Mouse (Mus musculus): Measurements from ENCODE around the gene Tmem254a. TPM values are rescaled to one million over a fixed set of nuclear protein-coding genes. Genes with fewer than 3 reads are reported as not detected.
"Not testable (repeated sequence)": the region's sequence is repeated elsewhere in the genome, so short reads cannot be mapped to it uniquely, and the experiment has no call there.

The Tmem254a gene
- polyA plus RNA-seq, 1 experiment from 2014 or later: 2.6 TPM

GRCm38 (mm10) chr14:25885886-25886285, 41.6 kb downstream of the Tmem254a start:
- not testable (repeated sequence) for H3K36me3 ChIP-seq; ATAC-seq; H3K27ac ChIP-seq; H3K9ac ChIP-seq (replicated peaks); H3K27me3 ChIP-seq; H3K4me2 ChIP-seq (replicated peaks); H3K4me1 ChIP-seq (replicated peaks); H3K4me3 ChIP-seq (replicated peaks); H3K9me3 ChIP-seq
- no CpG with 5 or more reads among the region's 12 CpGs for WGBS

DNA sequence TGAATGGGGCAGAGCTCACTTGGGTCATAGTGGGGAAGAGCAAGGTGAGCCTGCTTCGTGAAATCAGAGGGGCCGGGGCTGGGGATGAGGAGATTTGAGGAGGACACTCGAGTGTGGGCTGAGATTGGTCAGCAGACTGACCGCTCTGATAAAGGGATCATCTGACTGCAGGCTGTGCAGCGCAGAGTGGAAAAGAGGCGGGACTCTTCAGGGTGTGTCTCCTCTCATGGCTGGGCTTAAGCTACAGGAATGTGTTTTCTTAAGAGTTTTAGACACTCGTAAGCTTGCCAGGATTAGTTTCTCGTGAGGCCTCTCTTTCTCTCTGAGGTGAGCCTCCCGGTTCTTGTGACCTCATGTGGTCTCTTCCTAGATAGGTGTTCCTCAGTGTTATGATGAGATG, 45.7 kb downstream of the Tmem254a start:
- not testable (repeated sequence) for H3K4me1 ChIP-seq (replicated peaks); H3K9ac ChIP-seq (replicated peaks); H3K4me2 ChIP-seq (replicated peaks); ATAC-seq; H3K27me3 ChIP-seq; H3K36me3 ChIP-seq; H3K27ac ChIP-seq; H3K4me3 ChIP-seq (replicated peaks); H3K9me3 ChIP-seq
- WGBS: no CpG with 5 or more reads among the region's 9 CpGs

DNA sequence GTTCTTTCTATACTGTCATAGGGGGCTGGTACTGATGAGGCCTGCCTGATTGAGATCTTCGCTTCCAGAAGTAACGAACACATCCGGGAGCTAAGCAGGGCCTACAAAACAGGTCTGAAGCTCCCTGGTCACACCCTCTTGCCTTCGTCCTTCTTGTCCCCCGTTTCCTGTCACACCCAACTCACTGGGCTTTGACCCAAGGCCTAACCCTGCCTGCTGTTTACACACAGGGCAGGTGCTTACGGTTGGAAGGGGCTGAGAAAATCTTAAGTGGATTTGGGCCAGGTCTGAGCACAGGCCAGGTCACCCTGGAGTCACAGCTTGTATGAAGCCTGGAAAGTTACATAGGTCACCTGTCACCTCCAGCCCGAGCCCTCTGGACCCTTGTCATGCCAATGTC, 50.8 kb downstream of the Tmem254a start:
- not testable (repeated sequence) for H3K36me3 ChIP-seq; H3K9me3 ChIP-seq; H3K27ac ChIP-seq; H3K27me3 ChIP-seq; H3K4me2 ChIP-seq (replicated peaks); H3K9ac ChIP-seq (replicated peaks); H3K4me3 ChIP-seq (replicated peaks); ATAC-seq; H3K4me1 ChIP-seq (replicated peaks)
- whole genome bisulfite sequencing: no CpG with 5 or more reads among the region's 7 CpGs

Other genes starting within 250 kb of the Tmem254a start
- gene Ppif, start 233.5 kb downstream of the Tmem254a start, polyA plus RNA-seq (2015; fragmentation: Nextera tagmentation; extraction: Ambion mirVana): 25.3 and 25.5 TPM in 2 replicates
- 7.3 and 9.3 TPM in 2 replicates for gene Zcchc24, start 158.6 kb downstream of the Tmem254a start, polyA plus RNA-seq (2015; fragmentation: Nextera tagmentation; extraction: Ambion mirVana)
- 1.9 TPM in 2 replicates for gene Anxa11, start 85.5 kb downstream of the Tmem254a start, polyA plus RNA-seq (2015; fragmentation: Nextera tagmentation; extraction: Ambion mirVana)
- gene Plac9a, start 24.6 kb downstream of the Tmem254a start, polyA plus RNA-seq (2015; fragmentation: Nextera tagmentation; extraction: Ambion mirVana): not detected in 2 replicates
- gene Cphx1, start 10.6 kb upstream of the Tmem254a start, polyA plus RNA-seq (2015; fragmentation: Nextera tagmentation; extraction: Ambion mirVana): not detected in 2 replicates
- 6.3 and 7.7 TPM in 2 replicates for gene Duxbl1, start 50.9 kb upstream of the Tmem254a start, polyA plus RNA-seq (2015; fragmentation: Nextera tagmentation; extraction: Ambion mirVana)
- gene Gm9780, start 115.0 kb upstream of the Tmem254a start, polyA plus RNA-seq (2015; fragmentation: Nextera tagmentation; extraction: Ambion mirVana): 3.0 and 3.4 TPM in 2 replicates
- 17.6 and 21.9 TPM in 2 replicates for gene Tmem254c, start 139.7 kb upstream of the Tmem254a start, polyA plus RNA-seq (2015; fragmentation: Nextera tagmentation; extraction: Ambion mirVana)
- not detected in 2 replicates for gene Cphx2, start 153.8 kb upstream of the Tmem254a start, polyA plus RNA-seq (2015; fragmentation: Nextera tagmentation; extraction: Ambion mirVana)
- gene Cphx3, start 154.6 kb upstream of the Tmem254a start, polyA plus RNA-seq (2015; fragmentation: Nextera tagmentation; extraction: Ambion mirVana): not detected in 2 replicates
- gene Duxbl2, start 190.7 kb upstream of the Tmem254a start, polyA plus RNA-seq (2015; fragmentation: Nextera tagmentation; extraction: Ambion mirVana): not detected in 2 replicates